Mouse (Mus musculus): ENCODE data around the gene Taar7e.

Taar7e gene

DNA sequence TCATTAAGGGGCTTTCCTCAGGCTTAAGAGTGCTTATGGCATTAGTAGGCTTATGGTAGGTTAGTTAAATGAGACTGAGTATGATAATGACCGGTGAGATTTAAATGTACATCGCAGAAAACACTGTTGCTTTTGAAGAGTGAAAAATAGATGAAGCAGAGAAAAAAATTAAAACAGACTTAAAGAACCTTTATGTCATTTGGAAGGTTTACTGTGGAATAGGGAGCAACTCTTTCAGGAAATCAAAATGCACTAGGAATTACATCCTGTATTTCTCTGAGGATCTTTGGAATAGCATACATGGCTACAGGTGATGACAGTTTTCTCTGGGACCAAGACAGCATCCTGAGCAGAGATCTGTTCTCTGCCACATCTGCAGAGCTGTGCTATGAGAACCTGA, at the start of gene Taar7e:
Gene Taar7e (plus strand): TSS at position 301 of the 400 bp plus-strand sequence.
- TF ChIP-seq POU5F1 (IDR thresholded peaks at IDR 0.05; ENCODE audit: borderline replicate concordance, low read length) (no peak), NANOG (IDR thresholded peaks at IDR 0.05; ENCODE audit: borderline replicate concordance, low read length) (no peak), CTCF (conservative IDR thresholded peaks at IDR 0.05; ENCODE audit: low read length) (no peak)
- no peaks in the 10 kb centered on the region for H3K27me3 ChIP-seq (ENCODE audit: insufficient read depth, low read length)
- H3K36me3 ChIP-seq (ENCODE audit: insufficient read depth, low read length) = no peaks in the 10 kb centered on the region
- H3K4me3 ChIP-seq (replicated peaks; ENCODE audit: low read length) = no peak within 1 kb of the TSS
- H3K4me1 ChIP-seq (replicated peaks; ENCODE audit: low read depth, low read length) = no peaks in the 10 kb centered on the region
- no peaks in the 10 kb centered on the region for H3K9me3 ChIP-seq (ENCODE audit: low read length)

DNA sequence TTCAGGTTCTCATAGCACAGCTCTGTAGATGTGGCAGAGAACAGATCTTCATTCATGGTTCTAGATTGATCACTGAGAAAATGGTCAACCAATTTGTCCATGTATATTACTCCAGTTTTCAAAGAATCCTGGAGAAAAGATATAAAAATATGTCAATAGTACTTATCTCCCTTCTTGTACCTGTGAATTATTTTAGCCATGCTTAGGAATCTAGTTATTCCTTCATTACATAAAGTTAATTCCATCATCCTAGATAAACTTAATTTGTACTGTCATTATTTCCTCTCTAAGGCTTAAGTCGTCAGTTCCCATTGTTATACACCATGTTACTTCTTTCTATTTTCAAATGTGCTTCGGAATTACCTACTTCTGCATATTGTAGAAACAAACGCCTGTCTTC, 44.0 kb upstream of the Taar7e start, which contains the start of gene Taar7a:
Gene Taar7a (minus strand): TSS at position 101 of the 400 bp plus-strand sequence.
- no peaks in the 10 kb centered on the region for H3K4me1 ChIP-seq (replicated peaks; ENCODE audit: low read depth, low read length)

DNA sequence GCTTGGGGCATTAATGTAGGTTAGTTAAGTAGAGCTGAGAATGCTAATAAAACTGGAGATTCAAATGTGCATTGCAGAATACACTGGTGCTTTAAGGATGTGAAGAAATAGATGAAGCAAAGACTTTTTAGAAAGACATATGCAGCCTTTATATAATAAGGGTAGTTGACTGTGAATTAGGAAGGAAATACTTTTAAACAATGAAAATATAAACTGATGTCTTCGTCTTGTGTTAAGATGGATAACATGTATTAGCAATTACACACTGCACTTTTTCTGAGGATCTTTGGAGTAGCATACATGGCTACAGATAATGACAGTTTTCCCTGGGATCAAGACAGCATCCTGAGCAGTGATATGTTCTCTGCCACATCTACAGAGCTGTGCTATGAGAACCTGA, 37.8 kb upstream of the Taar7e start, which contains the start of gene Taar7b:
Gene Taar7b (plus strand): TSS at position 301 of the 400 bp plus-strand sequence.
- Histone ChIP-seq H3K4me3 (replicated peaks; ENCODE audit: low read length) (no peak within 1 kb of the TSS), H3K27me3 (ENCODE audit: insufficient read depth, low read length) (no peaks in the 10 kb centered on the region), H3K4me1 (replicated peaks; ENCODE audit: low read depth, low read length) (no peaks in the 10 kb centered on the region), H3K9me3 (ENCODE audit: low read length) (no peaks in the 10 kb centered on the region), H3K36me3 (ENCODE audit: insufficient read depth, low read length) (no peaks in the 10 kb centered on the region)
- no peak for TF ChIP-seq NANOG (IDR thresholded peaks at IDR 0.05; ENCODE audit: borderline replicate concordance, low read length)
- no peak for TF ChIP-seq POU5F1 (IDR thresholded peaks at IDR 0.05; ENCODE audit: borderline replicate concordance, low read length)
- no peak for TF ChIP-seq CTCF (conservative IDR thresholded peaks at IDR 0.05; ENCODE audit: low read length)

More for the DNA sequence above, 44.0 kb upstream of the Taar7e start, which contains the start of gene Taar7a:
- Histone ChIP-seq H3K4me3 (replicated peaks; ENCODE audit: low read length) (no peak within 1 kb of the TSS), H3K9me3 (ENCODE audit: low read length) (no peaks in the 10 kb centered on the region), H3K27me3 (ENCODE audit: insufficient read depth, low read length) (no peaks in the 10 kb centered on the region), H3K36me3 (ENCODE audit: insufficient read depth, low read length) (no peaks in the 10 kb centered on the region)
- no peak for TF ChIP-seq NANOG (IDR thresholded peaks at IDR 0.05; ENCODE audit: borderline replicate concordance, low read length)
- no peak for TF ChIP-seq POU5F1 (IDR thresholded peaks at IDR 0.05; ENCODE audit: borderline replicate concordance, low read length)

DNA sequence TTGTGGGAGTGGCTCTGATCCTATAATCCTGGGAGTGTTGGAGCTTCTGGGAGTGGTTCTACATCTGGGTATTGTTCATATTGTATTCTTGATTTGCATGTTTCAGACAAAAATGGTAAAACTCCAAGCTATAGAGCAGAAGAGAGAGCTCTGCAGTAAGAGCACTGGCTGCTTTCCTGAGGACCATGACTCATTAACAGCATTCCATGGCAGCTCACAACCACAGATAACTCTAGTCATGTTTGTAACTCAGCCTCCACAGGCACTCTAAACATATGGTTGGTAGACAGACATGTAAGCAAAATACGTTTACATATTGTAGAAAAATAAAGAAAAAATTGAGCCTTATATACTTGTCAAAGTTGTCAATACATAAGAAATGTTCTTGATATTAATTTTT, 31.0 kb upstream of the Taar7e start:
- Histone ChIP-seq H3K9me3 (ENCODE audit: low read length) (peaks cover 9% of the 10 kb centered on the region; the same call in 1 of the 2 replicates), H3K4me3 (replicated peaks; ENCODE audit: low read length) (no peak overlapping the region), H3K4me1 (replicated peaks; ENCODE audit: low read depth, low read length) (no peaks in the 10 kb centered on the region), H3K36me3 (ENCODE audit: insufficient read depth, low read length) (no peaks in the 10 kb centered on the region), H3K27me3 (ENCODE audit: insufficient read depth, low read length) (no peaks in the 10 kb centered on the region)
- TF ChIP-seq NANOG (IDR thresholded peaks at IDR 0.05; ENCODE audit: borderline replicate concordance, low read length) (no peak), POU5F1 (IDR thresholded peaks at IDR 0.05; ENCODE audit: borderline replicate concordance, low read length) (no peak), CTCF (conservative IDR thresholded peaks at IDR 0.05; ENCODE audit: low read length) (no peak)

DNA sequence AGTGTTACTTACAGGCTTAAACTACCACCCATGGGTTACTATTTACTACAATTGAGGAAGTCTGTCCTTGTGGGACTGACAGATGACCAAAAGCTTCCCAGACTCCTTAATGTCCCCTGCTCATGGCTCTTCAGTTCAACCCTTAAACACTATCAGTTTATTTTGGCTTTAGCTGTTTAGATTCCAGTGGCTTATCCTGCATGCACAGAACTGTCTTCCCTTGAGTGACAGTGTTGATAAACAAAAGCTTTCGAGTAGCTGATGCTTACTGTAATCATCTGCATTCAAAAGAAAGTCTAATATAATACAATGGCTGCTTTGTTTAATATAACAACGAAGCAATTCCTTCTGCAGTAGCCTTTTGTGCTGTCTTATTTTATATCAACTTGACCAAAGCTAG, 30.4 kb upstream of the Taar7e start:
- Histone ChIP-seq H3K36me3 (ENCODE audit: insufficient read depth, low read length) (no peaks in the 10 kb centered on the region), H3K27me3 (ENCODE audit: insufficient read depth, low read length) (no peaks in the 10 kb centered on the region), H3K4me1 (replicated peaks; ENCODE audit: low read depth, low read length) (no peaks in the 10 kb centered on the region), H3K4me3 (replicated peaks; ENCODE audit: low read length) (no peak overlapping the region), H3K9me3 (ENCODE audit: low read length) (peaks cover 9% of the 10 kb centered on the region; the same call in 1 of the 2 replicates)
- TF ChIP-seq NANOG (IDR thresholded peaks at IDR 0.05; ENCODE audit: borderline replicate concordance, low read length) = peak; percentile 44; the same call in 1 of the 2 replicates
- TF ChIP-seq CTCF (conservative IDR thresholded peaks at IDR 0.05; ENCODE audit: low read length) = no peak
- no peak for TF ChIP-seq POU5F1 (IDR thresholded peaks at IDR 0.05; ENCODE audit: borderline replicate concordance, low read length)

DNA sequence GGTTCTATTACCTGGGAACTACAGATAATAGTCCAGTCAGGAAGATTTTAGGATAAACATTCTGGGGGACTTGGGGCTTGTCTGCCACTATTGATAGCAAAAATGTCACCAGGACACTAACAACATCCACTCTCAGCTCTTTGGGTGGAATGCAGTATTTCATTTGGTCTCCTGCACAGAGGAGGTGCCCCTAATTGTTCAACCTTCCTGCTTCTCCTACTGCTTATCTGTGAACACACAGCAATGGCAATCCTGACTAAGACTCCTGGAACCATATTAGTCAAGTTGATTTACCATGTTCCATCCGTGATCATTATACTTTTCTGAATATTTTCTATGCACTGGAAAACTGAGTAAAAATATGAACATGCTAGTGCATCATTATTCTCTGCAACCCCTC, 29.3 kb upstream of the Taar7e start:
- H3K4me1 ChIP-seq (replicated peaks; ENCODE audit: low read depth, low read length) = no peaks in the 10 kb centered on the region
- H3K36me3 ChIP-seq (ENCODE audit: insufficient read depth, low read length) = no peaks in the 10 kb centered on the region
- H3K9me3 ChIP-seq (ENCODE audit: low read length) = peaks cover 9% of the 10 kb centered on the region; the same call in 1 of the 2 replicates
- TF ChIP-seq NANOG (IDR thresholded peaks at IDR 0.05; ENCODE audit: borderline replicate concordance, low read length) = no peak
- no peak for TF ChIP-seq CTCF (conservative IDR thresholded peaks at IDR 0.05; ENCODE audit: low read length)
- TF ChIP-seq POU5F1 (IDR thresholded peaks at IDR 0.05; ENCODE audit: borderline replicate concordance, low read length) = no peak
- no peaks in the 10 kb centered on the region for H3K27me3 ChIP-seq (ENCODE audit: insufficient read depth, low read length)
- no peak overlapping the region for H3K4me3 ChIP-seq (replicated peaks; ENCODE audit: low read length)

DNA sequence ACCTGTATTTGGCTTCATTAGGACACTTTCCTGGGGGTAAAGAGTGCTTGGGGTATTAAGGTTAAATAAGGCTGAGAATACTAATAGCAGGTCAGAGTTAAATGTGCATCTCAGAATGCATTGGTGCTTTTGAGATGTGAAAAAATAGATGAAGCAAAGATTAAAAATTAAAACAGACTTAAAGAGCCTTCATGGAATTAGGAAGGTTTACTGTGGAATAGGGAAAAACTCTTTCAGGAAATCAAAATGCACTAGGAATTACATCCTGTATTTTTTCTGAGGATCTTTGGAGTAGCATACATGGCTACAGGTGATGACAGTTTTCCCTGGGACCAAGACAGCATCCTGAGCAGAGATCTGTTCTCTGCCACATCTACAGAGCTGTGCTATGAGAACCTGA, 10.5 kb upstream of the Taar7e start, which contains the start of gene Taar7d:
Gene Taar7d (plus strand): TSS at position 301 of the 400 bp plus-strand sequence.
- H3K9me3 ChIP-seq (ENCODE audit: low read length) = peaks cover 26% of the 10 kb centered on the region
- no peak within 1 kb of the TSS for H3K4me3 ChIP-seq (replicated peaks; ENCODE audit: low read length)
- H3K4me1 ChIP-seq (replicated peaks; ENCODE audit: low read depth, low read length) = no peaks in the 10 kb centered on the region
- no peak for TF ChIP-seq POU5F1 (IDR thresholded peaks at IDR 0.05; ENCODE audit: borderline replicate concordance, low read length)
- no peaks in the 10 kb centered on the region for H3K36me3 ChIP-seq (ENCODE audit: insufficient read depth, low read length)
- no peaks in the 10 kb centered on the region for H3K27me3 ChIP-seq (ENCODE audit: insufficient read depth, low read length)

DNA sequence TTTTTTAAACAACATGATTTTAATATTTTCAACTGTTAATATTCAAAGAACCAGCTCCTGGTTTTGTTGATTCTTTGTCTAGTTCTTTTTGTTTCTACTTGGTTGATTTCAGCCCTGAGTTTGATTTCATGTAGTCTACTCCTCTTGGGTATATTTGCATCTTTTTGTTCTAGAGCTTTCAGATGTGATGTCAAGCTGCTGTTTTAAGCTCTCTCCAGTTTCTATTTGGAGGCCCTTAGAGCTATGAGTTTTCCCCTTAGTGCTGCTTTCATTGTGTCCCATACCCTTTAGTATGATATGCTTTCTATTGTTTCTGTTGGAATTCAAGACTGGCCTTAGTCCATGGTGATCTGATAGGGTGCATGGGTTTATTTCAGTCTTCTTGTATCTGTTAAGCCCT, 6.1 kb upstream of the Taar7e start:
- no peaks in the 10 kb centered on the region for H3K9me3 ChIP-seq (ENCODE audit: low read length)
- TF ChIP-seq POU5F1 (IDR thresholded peaks at IDR 0.05; ENCODE audit: borderline replicate concordance, low read length) = no peak
- no peak for TF ChIP-seq NANOG (IDR thresholded peaks at IDR 0.05; ENCODE audit: borderline replicate concordance, low read length)
- TF ChIP-seq CTCF (conservative IDR thresholded peaks at IDR 0.05; ENCODE audit: low read length) = no peak
- H3K27me3 ChIP-seq (ENCODE audit: insufficient read depth, low read length) = no peaks in the 10 kb centered on the region
- no peaks in the 10 kb centered on the region for H3K4me1 ChIP-seq (replicated peaks; ENCODE audit: low read depth, low read length)
- H3K36me3 ChIP-seq (ENCODE audit: insufficient read depth, low read length) = no peaks in the 10 kb centered on the region
- no peak overlapping the region for H3K4me3 ChIP-seq (replicated peaks; ENCODE audit: low read length)
